ENCODE assay signal across 23 mouse cellular contexts in genomic region chr7:49442174-49442573, GRCm38 (mm10).
DNase-seq lines count a peak whose midpoint lies in the region; ATAC-seq and TF ChIP-seq lines count a peak whose summit lies in the region.
"Had no signal": no experiment of that assay in that cellular context is flagged by ENCODE, and none has a peak within 500 bp of the region (broad histone marks: within the 10 kb centered on the region; RNA-seq: fewer than 3 reads in every experiment).

No protein-coding gene starts in this region.

- no peak overlapping the region for H3K27ac ChIP-seq in forebrain, embryonic 14.5 days (ENCODE audit: low read depth, low read length)
- H3K27ac ChIP-seq in forebrain, embryonic 12.5 days: no peak overlapping the region
- H3K27ac ChIP-seq in midbrain, embryonic 13.5 days: 0 out of 2 replicates have a peak overlapping the region, but pooled peaks have one; percentile 1
- no peak overlapping the region for H3K27ac ChIP-seq in midbrain, embryonic 11.5 days (ENCODE audit: low read depth, low read length)
- 0 out of 2 replicates have a peak overlapping the region, but pooled peaks have one; percentile 22 for H3K27ac ChIP-seq in embryonic facial prominence, embryonic 15.5 days (replicated peaks)
- peak overlapping the region; percentile 12; the same call in 1 of the 2 replicates for H3K27ac ChIP-seq in midbrain, postnatal 0 days (ENCODE audit: low read depth, low read length)
- H3K27ac ChIP-seq: limb, embryonic 12.5 days; stomach, embryonic 15.5 days had no signal

- no peak for TF ChIP-seq CTCF in midbrain, postnatal 0 days (IDR thresholded peaks at IDR 0.05)

- H3K4me1 ChIP-seq in forebrain, embryonic 14.5 days (ENCODE audit: control insufficient read depth, insufficient read depth, low read length): no peaks in the 10 kb centered on the region
- H3K4me1 ChIP-seq in forebrain, embryonic 12.5 days: peaks cover 5% of the 10 kb centered on the region; the same call in 1 of the 2 replicates
- H3K4me1 ChIP-seq in midbrain, embryonic 13.5 days (replicated peaks): peaks cover 16% of the 10 kb centered on the region; the same call in 1 of the 2 replicates
- no peaks in the 10 kb centered on the region for H3K4me1 ChIP-seq in midbrain, embryonic 11.5 days (ENCODE audit: control insufficient read depth, insufficient read depth, low read length)
- H3K4me1 ChIP-seq in embryonic facial prominence, embryonic 15.5 days: peaks cover 34% of the 10 kb centered on the region
- no peaks in the 10 kb centered on the region for H3K4me1 ChIP-seq in midbrain, postnatal 0 days (ENCODE audit: insufficient read depth, low read length)

- ATAC-seq in forebrain, embryonic 14.5 days: no peak
- ATAC-seq in forebrain, embryonic 12.5 days (ENCODE audit: low FRiP score): no peak
- ATAC-seq in midbrain, embryonic 13.5 days: no peak
- no peak for ATAC-seq in midbrain, embryonic 11.5 days (ENCODE audit: low FRiP score)
- no peak for ATAC-seq in embryonic facial prominence, embryonic 15.5 days (ENCODE audit: insufficient number of reproducible peaks, low FRiP score, low TSS enrichment, low read depth)
- no peak for ATAC-seq in midbrain, postnatal 0 days (ENCODE audit: low FRiP score)
- ATAC-seq: hindbrain, embryonic 16.5 days; Patski had no signal

- no peaks in the 10 kb centered on the region for H3K9me3 ChIP-seq in forebrain, embryonic 14.5 days (replicated peaks; ENCODE audit: control insufficient read depth, low read length)
- H3K9me3 ChIP-seq in forebrain, embryonic 12.5 days: no peaks in the 10 kb centered on the region
- no peaks in the 10 kb centered on the region for H3K9me3 ChIP-seq in midbrain, embryonic 13.5 days
- H3K9me3 ChIP-seq in midbrain, embryonic 11.5 days (ENCODE audit: control insufficient read depth, low read length): no peaks in the 10 kb centered on the region
- no peaks in the 10 kb centered on the region for H3K9me3 ChIP-seq in embryonic facial prominence, embryonic 15.5 days (replicated peaks)
- no peaks in the 10 kb centered on the region for H3K9me3 ChIP-seq in midbrain, postnatal 0 days (ENCODE audit: low read length)
- H3K9me3 ChIP-seq: limb, embryonic 12.5 days; megakaryocyte, embryonic 14.5 days; stomach, embryonic 15.5 days had no signal

- H3K27me3 ChIP-seq in forebrain, embryonic 14.5 days (replicated peaks; ENCODE audit: control insufficient read depth, insufficient read depth, low read length): no peaks in the 10 kb centered on the region
- H3K27me3 ChIP-seq in forebrain, embryonic 12.5 days: no peaks in the 10 kb centered on the region
- H3K27me3 ChIP-seq in midbrain, embryonic 13.5 days: no peaks in the 10 kb centered on the region
- no peaks in the 10 kb centered on the region for H3K27me3 ChIP-seq in midbrain, embryonic 11.5 days (ENCODE audit: control insufficient read depth, insufficient read depth, low read length)
- H3K27me3 ChIP-seq in embryonic facial prominence, embryonic 15.5 days: no peaks in the 10 kb centered on the region
- no peaks in the 10 kb centered on the region for H3K27me3 ChIP-seq in midbrain, postnatal 0 days (ENCODE audit: insufficient read depth, low read length)
- H3K27me3 ChIP-seq: limb, embryonic 12.5 days; Patski; stomach, embryonic 15.5 days had no signal

- H3K9ac ChIP-seq in forebrain, embryonic 14.5 days (ENCODE audit: low read length): no peak overlapping the region
- H3K9ac ChIP-seq in forebrain, embryonic 12.5 days: no peak overlapping the region
- H3K9ac ChIP-seq in midbrain, embryonic 13.5 days (replicated peaks): no peak overlapping the region
- H3K9ac ChIP-seq in midbrain, embryonic 11.5 days (ENCODE audit: low read length): no peak overlapping the region
- H3K9ac ChIP-seq in embryonic facial prominence, embryonic 15.5 days: no peak overlapping the region
- 0 out of 2 replicates have a peak overlapping the region, but pooled peaks have one; percentile 24 for H3K9ac ChIP-seq in midbrain, postnatal 0 days (replicated peaks; ENCODE audit: low read length, poor library complexity, severe bottlenecking)
- H3K9ac ChIP-seq: limb, embryonic 12.5 days; stomach, embryonic 15.5 days had no signal

- no peaks in the 10 kb centered on the region for H3K36me3 ChIP-seq in forebrain, embryonic 14.5 days (ENCODE audit: control insufficient read depth, insufficient read depth, low read length)
- H3K36me3 ChIP-seq in forebrain, embryonic 12.5 days (replicated peaks): no peaks in the 10 kb centered on the region
- no peaks in the 10 kb centered on the region for H3K36me3 ChIP-seq in midbrain, embryonic 13.5 days
- no peaks in the 10 kb centered on the region for H3K36me3 ChIP-seq in midbrain, embryonic 11.5 days (ENCODE audit: control insufficient read depth, insufficient read depth, low read length)
- no peaks in the 10 kb centered on the region for H3K36me3 ChIP-seq in embryonic facial prominence, embryonic 15.5 days
- H3K36me3 ChIP-seq in midbrain, postnatal 0 days (ENCODE audit: insufficient read depth, low read length): no peaks in the 10 kb centered on the region
- H3K36me3 ChIP-seq: limb, embryonic 12.5 days; stomach, embryonic 15.5 days had no signal

- WGBS in forebrain, embryonic 14.5 days: 59% methylated on average over 8 of the region's 8 CpGs
- WGBS in forebrain, embryonic 12.5 days: 79% methylated on average over 8 of the region's 8 CpGs
- 65% methylated on average over 8 of the region's 8 CpGs for WGBS in midbrain, embryonic 13.5 days
- 77% methylated on average over 8 of the region's 8 CpGs for WGBS in midbrain, embryonic 11.5 days
- 16% methylated on average over 8 of the region's 8 CpGs for WGBS in embryonic facial prominence, embryonic 15.5 days
- 41% methylated on average over 8 of the region's 8 CpGs for WGBS in midbrain, postnatal 0 days

- H3K4me2 ChIP-seq in forebrain, embryonic 14.5 days (ENCODE audit: low read length): no peak overlapping the region
- no peak overlapping the region for H3K4me2 ChIP-seq in forebrain, embryonic 12.5 days
- H3K4me2 ChIP-seq in midbrain, embryonic 13.5 days (replicated peaks): no peak overlapping the region
- H3K4me2 ChIP-seq in midbrain, embryonic 11.5 days: no peak overlapping the region
- no peak overlapping the region for H3K4me2 ChIP-seq in embryonic facial prominence, embryonic 15.5 days (replicated peaks)
- H3K4me2 ChIP-seq in midbrain, postnatal 0 days (ENCODE audit: low read depth, low read length, poor library complexity, severe bottlenecking): no peak overlapping the region
- H3K4me2 ChIP-seq: limb, embryonic 12.5 days; stomach, embryonic 15.5 days had no signal

- H3K4me3 ChIP-seq in forebrain, embryonic 14.5 days (ENCODE audit: low read depth, low read length): no peak overlapping the region
- H3K4me3 ChIP-seq in forebrain, embryonic 12.5 days (replicated peaks): no peak overlapping the region
- H3K4me3 ChIP-seq in midbrain, embryonic 13.5 days (replicated peaks): no peak overlapping the region
- no peak overlapping the region for H3K4me3 ChIP-seq in midbrain, embryonic 11.5 days (ENCODE audit: low read depth, low read length)
- H3K4me3 ChIP-seq in embryonic facial prominence, embryonic 15.5 days (replicated peaks): no peak overlapping the region
- H3K4me3 ChIP-seq in midbrain, postnatal 0 days (ENCODE audit: low read depth, low read length): no peak overlapping the region
- H3K4me3 ChIP-seq: limb, embryonic 12.5 days; megakaryocyte, embryonic 14.5 days; stomach, embryonic 15.5 days had no signal

- peak; percentile 42 for DNase-seq in forebrain, embryonic 14.5 days (ENCODE audit: low spot score)
- no peak for DNase-seq in midbrain, embryonic 11.5 days (ENCODE audit: low spot score, missing footprints)
- DNase-seq in midbrain, postnatal 0 days (ENCODE audit: low spot score): no peak
- no peak for DNase-seq in right cerebral cortex, adult 18-20 months
- no peak for DNase-seq in kidney, adult 8-10 months
- DNase-seq: adrenal gland, postnatal 10 days; cerebellum, adult 11-12 months; cerebellum, adult 9-11 months; embryo, embryonic 11 days; gastrocnemius, postnatal 10 days; kidney, adult 18-20 months; kidney, postnatal 36 days; layer of hippocampus, postnatal 36 days; lung, postnatal 4 days; right cerebral cortex, postnatal 14 days had no signal

Comparison
In these comparisons a context has a peak if more than half of its experiments do, and no peak if none do; other contexts are left out.
1. H3K27ac ChIP-seq: peak in midbrain, embryonic 13.5 days (single experiment), embryonic facial prominence, embryonic 15.5 days (single experiment) and midbrain, postnatal 0 days (single experiment); none in forebrain, embryonic 14.5 days (single experiment), forebrain, embryonic 12.5 days (single experiment) and midbrain, embryonic 11.5 days (single experiment).